Comparison of ENCODE assay signal across 8 mouse cellular contexts in the genomic region with DNA sequence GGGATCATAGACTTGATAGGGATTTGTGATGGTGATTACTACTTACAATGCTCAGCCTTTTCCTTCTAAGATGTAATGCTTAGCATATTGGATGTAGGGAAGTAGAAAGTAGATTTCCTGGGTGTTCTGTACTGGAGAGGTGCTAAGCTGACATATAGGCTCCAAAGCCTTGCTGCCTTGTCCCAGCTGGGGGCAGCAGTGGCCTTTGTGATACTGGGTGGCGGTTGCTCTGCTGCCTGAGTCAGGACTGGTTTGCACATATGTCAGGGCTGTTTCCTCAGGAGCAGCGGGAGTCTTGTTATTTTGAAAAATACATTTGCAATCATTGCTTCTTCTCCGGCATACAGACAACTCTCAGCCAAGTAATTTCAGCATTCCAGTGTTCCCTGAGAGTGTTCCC. TPM values are rescaled to one million over a fixed set of nuclear protein-coding genes. Genes with fewer than 3 reads are reported as not detected.
DNase-seq lines count a peak whose midpoint lies in the region; ATAC-seq and TF ChIP-seq lines count a peak whose summit lies in the region.

No protein-coding gene starts in this region.

- peaks cover 13% of the 10 kb centered on the region; the same call in 1 of the 2 replicates for H3K36me3 ChIP-seq in intestine, postnatal 0 days (ENCODE audit: control insufficient read depth, insufficient read depth)
- no peaks in the 10 kb centered on the region for H3K36me3 ChIP-seq in intestine, embryonic 15.5 days
- H3K36me3 ChIP-seq in MEL (ENCODE audit: control insufficient read depth in 1 of 2, insufficient read depth in 2 of 2, low read length in 2 of 2), result peaks cover 1 to 15% of the 10 kb centered on the region in 2 experiments; a peak in 3 of 4 replicates
- H3K36me3 ChIP-seq in forebrain, embryonic 13.5 days (ENCODE audit: poor library complexity, severe bottlenecking), result peaks cover 9% of the 10 kb centered on the region; the same call in 1 of the 2 replicates

- TF ChIP-seq RAD21 in MEL (IDR thresholded peaks at IDR 0.05; ENCODE audit: low read depth, low read length), result peak; percentile 49

- DNase-seq in 3T3-L1 (ENCODE audit: low read depth, low spot score), result peak; percentile 34
- DNase-seq in MEL (ENCODE audit: low read depth, low spot score), result no peak
- peak; percentile 61 for DNase-seq in retina, embryonic 14.5 days (ENCODE audit: low spot score)
- DNase-seq in spleen, adult 18-20 months, result no peak
- no peak for DNase-seq in thymus, adult 18-20 months

- 81% methylated on average over 3 of the region's 3 CpGs for WGBS in intestine, postnatal 0 days
- 55% methylated on average over 3 of the region's 3 CpGs for WGBS in intestine, embryonic 15.5 days
- 66% methylated on average over 3 of the region's 3 CpGs for WGBS in forebrain, embryonic 13.5 days

- peak; percentile 71 for TF ChIP-seq CTCF in intestine, postnatal 0 days (IDR thresholded peaks at IDR 0.05; ENCODE audit: low read depth)
- peak; percentile 22 to 46 (median 37) for TF ChIP-seq CTCF in MEL (IDR thresholded peaks at IDR 0.05 in 2 of 3, conservative IDR thresholded peaks at IDR 0.05 in 1 of 3; ENCODE audit: control insufficient read depth in 1 of 3, insufficient read depth in 1 of 3, low read depth in 2 of 3, low read length in 3 of 3, poor library complexity in 1 of 3, severe bottlenecking in 1 of 3)

- no peaks in the 10 kb centered on the region for H3K27me3 ChIP-seq in intestine, postnatal 0 days (replicated peaks; ENCODE audit: control insufficient read depth, insufficient read depth, low read length)
- H3K27me3 ChIP-seq in intestine, embryonic 15.5 days (replicated peaks), result no peaks in the 10 kb centered on the region
- no peaks in the 10 kb centered on the region for H3K27me3 ChIP-seq in MEL (ENCODE audit: control insufficient read depth in 1 of 2, insufficient read depth in 2 of 2, low read length in 2 of 2)
- no peaks in the 10 kb centered on the region for H3K27me3 ChIP-seq in forebrain, embryonic 13.5 days

- H3K79me2 ChIP-seq in MEL (ENCODE audit: control insufficient read depth, insufficient read depth, low read length, poor library complexity), result no peaks in the 10 kb centered on the region

- no peak for ATAC-seq in intestine, postnatal 0 days
- no peak for ATAC-seq in intestine, embryonic 15.5 days
- peak; percentile 87 for ATAC-seq in forebrain, embryonic 13.5 days

- no peaks in the 10 kb centered on the region for H3K9me3 ChIP-seq in intestine, postnatal 0 days (ENCODE audit: control insufficient read depth)
- no peaks in the 10 kb centered on the region for H3K9me3 ChIP-seq in intestine, embryonic 15.5 days
- H3K9me3 ChIP-seq in MEL (replicated peaks; ENCODE audit: insufficient read depth, low read length), result no peaks in the 10 kb centered on the region
- no peaks in the 10 kb centered on the region for H3K9me3 ChIP-seq in forebrain, embryonic 13.5 days (replicated peaks)

- no peak for TF ChIP-seq EP300 in MEL (IDR thresholded peaks at IDR 0.05; ENCODE audit: low read depth in 1 of 2, low read length in 2 of 2)

- no peaks in the 10 kb centered on the region for H3K4me1 ChIP-seq in intestine, postnatal 0 days (replicated peaks; ENCODE audit: control insufficient read depth, insufficient read depth, low read length)
- H3K4me1 ChIP-seq in intestine, embryonic 15.5 days (replicated peaks), result no peaks in the 10 kb centered on the region
- peaks cover 12 to 21% of the 10 kb centered on the region in 2 experiments for H3K4me1 ChIP-seq in MEL (ENCODE audit: control insufficient read depth in 1 of 2, insufficient read depth in 2 of 2, low read length in 2 of 2)
- H3K4me1 ChIP-seq in forebrain, embryonic 13.5 days, result no peaks in the 10 kb centered on the region

- H3K27ac ChIP-seq in intestine, postnatal 0 days (ENCODE audit: low read depth, low read length), result no peak overlapping the region
- H3K27ac ChIP-seq in intestine, embryonic 15.5 days, result no peak overlapping the region
- no peak overlapping the region for H3K27ac ChIP-seq in MEL (ENCODE audit: control insufficient read depth, low read depth, low read length)
- no peak overlapping the region for H3K27ac ChIP-seq in forebrain, embryonic 13.5 days

- no peak for TF ChIP-seq POLR2A in MEL (IDR thresholded peaks at IDR 0.05; ENCODE audit: control insufficient read depth in 1 of 2, insufficient read depth in 1 of 2, low read depth in 1 of 2, low read length in 2 of 2, poor library complexity in 1 of 2)

- no peak overlapping the region for H3K4me2 ChIP-seq in intestine, postnatal 0 days (replicated peaks; ENCODE audit: low read depth)
- H3K4me2 ChIP-seq in intestine, embryonic 15.5 days (replicated peaks), result no peak overlapping the region
- no peak overlapping the region for H3K4me2 ChIP-seq in forebrain, embryonic 13.5 days

- no peak overlapping the region for H3K9ac ChIP-seq in intestine, postnatal 0 days (ENCODE audit: low read depth, low read length)
- no peak overlapping the region for H3K9ac ChIP-seq in intestine, embryonic 15.5 days
- H3K9ac ChIP-seq in MEL (ENCODE audit: control insufficient read depth, low read depth, low read length, poor library complexity, severe bottlenecking), result no peak overlapping the region
- H3K9ac ChIP-seq in forebrain, embryonic 13.5 days, result no peak overlapping the region

- no peak overlapping the region for H3K4me3 ChIP-seq in intestine, postnatal 0 days (ENCODE audit: low read depth, low read length)
- H3K4me3 ChIP-seq in intestine, embryonic 15.5 days (replicated peaks), result no peak overlapping the region
- no peak overlapping the region for H3K4me3 ChIP-seq in MEL (ENCODE audit: control insufficient read depth in 1 of 2, insufficient read depth in 1 of 2, low read depth in 2 of 2, low read length in 2 of 2)
- H3K4me3 ChIP-seq in forebrain, embryonic 13.5 days, result no peak overlapping the region

TF ChIP-seq in MEL, 35 proteins besides CTCF, POLR2A, EP300 and RAD21:
- TF ChIP-seq TCF12 (IDR thresholded peaks at IDR 0.05; ENCODE audit: low read depth, low read length) (no peak), SMC3 (IDR thresholded peaks at IDR 0.05; ENCODE audit: low read depth, low read length) (peak; percentile 37), ZC3H11A (IDR thresholded peaks at IDR 0.05; ENCODE audit: low read depth, low read length) (peak; percentile 25; the same call in 1 of the 2 replicates), E2F4 (IDR thresholded peaks at IDR 0.05; ENCODE audit: borderline replicate concordance, low read depth, low read length) (no peak), CHD1 (IDR thresholded peaks at IDR 0.05; ENCODE audit: low read depth, low read length) (no peak)
TF ChIP-seq in MEL: peak in this region for 2.

RNA-seq across cellular contexts. Expression of a gene that starts 9.4 kb away (rescaled TPM):
- polyA plus RNA-seq in intestine, postnatal 0 days (2015; fragmentation: Nextera tagmentation; extraction: Ambion mirVana), result 9.0 and 9.8 TPM in 2 replicates
- 15.2 and 16.6 TPM in 2 replicates for polyA plus RNA-seq in intestine, embryonic 15.5 days (2015; fragmentation: Nextera tagmentation; extraction: Ambion mirVana)
- total RNA-seq in MEL (2012; rRNA removed), result 26.2 and 29.2 TPM in 2 replicates
- polyA plus RNA-seq in MEL (2012; ENCODE audit: insufficient read depth in 1 of 2, insufficient read length in 2 of 2, low read depth in 1 of 2, low replicate concordance in 2 of 2, missing spikeins in 1 of 2), result 10 to 100 TPM in 1 of 2 experiments, not detected in 1; 21.0 TPM
- polyA plus RNA-seq in forebrain, embryonic 13.5 days (2015; fragmentation: Nextera tagmentation; extraction: Ambion mirVana), result 12.0 and 13.8 TPM in 2 replicates

RNA-seq across cellular contexts. Expression of a gene that starts 9.4 kb away (rescaled TPM):
- 165 and 172 TPM in 2 replicates for polyA plus RNA-seq in intestine, postnatal 0 days (2015; fragmentation: Nextera tagmentation; extraction: Ambion mirVana)
- 480 and 508 TPM in 2 replicates for polyA plus RNA-seq in intestine, embryonic 15.5 days (2015; fragmentation: Nextera tagmentation; extraction: Ambion mirVana)
- 1,184 and 1,257 TPM in 2 replicates for total RNA-seq in MEL (2012; rRNA removed)
- polyA plus RNA-seq in MEL (2012; ENCODE audit: insufficient read depth in 1 of 2, insufficient read length in 2 of 2, low read depth in 1 of 2, low replicate concordance in 2 of 2, missing spikeins in 1 of 2), result 100 to 1,000 TPM; 396 to 798 TPM
- polyA plus RNA-seq in forebrain, embryonic 13.5 days (2015; fragmentation: Nextera tagmentation; extraction: Ambion mirVana), result 600 and 616 TPM in 2 replicates

RNA-seq across cellular contexts. Expression of a gene that starts 45.8 kb away (rescaled TPM):
- polyA plus RNA-seq in intestine, postnatal 0 days (2015; fragmentation: Nextera tagmentation; extraction: Ambion mirVana), result 90.2 and 105 TPM in 2 replicates
- polyA plus RNA-seq in intestine, embryonic 15.5 days (2015; fragmentation: Nextera tagmentation; extraction: Ambion mirVana), result 34.6 and 36.4 TPM in 2 replicates
- total RNA-seq in MEL (2012; rRNA removed), result 0.31 TPM in 1 of 2 replicates, not detected in the other
- polyA plus RNA-seq in MEL (2012; ENCODE audit: insufficient read depth in 1 of 2, insufficient read length in 2 of 2, low read depth in 1 of 2, low replicate concordance in 2 of 2, missing spikeins in 1 of 2), result under 1 TPM in 1 of 2 experiments, not detected in 1; 0.22 TPM
- polyA plus RNA-seq in forebrain, embryonic 13.5 days (2015; fragmentation: Nextera tagmentation; extraction: Ambion mirVana), result 2.1 TPM in 2 replicates

Comparison
In these comparisons a context has a peak if more than half of its experiments do, and no peak if none do; other contexts are left out.
1. DNase-seq: peak in 3T3-L1 (single experiment) and retina, embryonic 14.5 days (single experiment); none in MEL (single experiment), spleen, adult 18-20 months (0 of 2) and thymus, adult 18-20 months (0 of 2).
2. RNA of a gene that starts 45.8 kb away (polyA plus RNA-seq): 90.2 to 105 TPM in intestine, postnatal 0 days and 34.6 to 36.4 TPM in intestine, embryonic 15.5 days; 2.1 TPM in forebrain, embryonic 13.5 days and 0.22 TPM in MEL; every median in the first group is over 10 times any median in the second.